Mouse (Mus musculus) liver, adult 2 months (tissue): ENCODE results near the gene Rspry1. TPM values are rescaled to one million over a fixed set of nuclear protein-coding genes. Genes with fewer than 3 reads are reported as not detected.

Source experiments
- DNase-seq: peaks from one replicate; pipeline ENCODE4 v3.0.0-alpha.2; 2011; ENCODE audit warnings: low read depth, low spot score; ENCODE audit errors: extremely low read depth
- H3K27ac ChIP-seq: fragments of 200-500 bp; replicated peaks from 2 replicates; pipeline ENCODE4 v1.5.1; 2012; ENCODE audit warnings: low read depth, mild to moderate bottlenecking, control low read depth, inconsistent platforms, low read length; ENCODE audit not compliant: insufficient read depth
- H3K27me3 ChIP-seq: fragments of 200-500 bp; 2 replicates; pipeline ENCODE4 v1.6.1; 2012; ENCODE audit warnings: mild to moderate bottlenecking, moderate library complexity, low read length, inconsistent platforms; ENCODE audit not compliant: control insufficient read depth, insufficient read depth
- H3K36me3 ChIP-seq: fragments of 200-500 bp; 2 replicates; pipeline ENCODE4 v1.6.1; 2012; ENCODE audit warnings: low read length, inconsistent platforms; ENCODE audit not compliant: control insufficient read depth, insufficient read depth
- H3K4me1 ChIP-seq: fragments of 200-500 bp; 2 replicates; pipeline ENCODE4 v1.6.1; 2011; ENCODE audit warnings: low read length; ENCODE audit not compliant: control insufficient read depth, insufficient read depth
- H3K4me3 ChIP-seq: fragments of 200-500 bp; 2 replicates; pipeline ENCODE4 v1.5.1; 2011; ENCODE audit warnings: low read depth, mild to moderate bottlenecking, control low read depth, low read length, moderate library complexity; ENCODE audit not compliant: insufficient read depth
- H3K79me2 ChIP-seq: fragments of 200-500 bp; 2 replicates; pipeline ENCODE4 v1.6.1; 2012; ENCODE audit warnings: inconsistent platforms, mild to moderate bottlenecking, low read length, moderate library complexity; ENCODE audit not compliant: control insufficient read depth, insufficient read depth
- H3K9ac ChIP-seq: fragments of 200-500 bp; 2 replicates; pipeline ENCODE4 v1.6.1; 2012; ENCODE audit warnings: low read depth, mild to moderate bottlenecking, control low read depth, inconsistent platforms, low read length
- CTCF ChIP-seq: fragments of 200-500 bp; IDR thresholded peaks from 2 replicates; pipeline ENCODE4 v1.5.1; 2011; ENCODE audit warnings: low read depth, low read length, control low read depth
- POLR2A ChIP-seq: fragments of 200-500 bp; IDR thresholded peaks from 2 replicates; pipeline ENCODE4 v1.6.1; 2011; ENCODE audit warnings: low read length, control low read depth; ENCODE audit not compliant: insufficient read depth; ENCODE audit errors: extremely low read depth
- WGBS: fragments of 180-500 bp; shearing (Covaris S2); methylation state at CpG from one replicate; pipeline ENCODE4 v1.1.7; 2018; 5-methylcytosine and 5-hydroxymethylcytosine counted together
- polyA plus RNA-seq: library from polyadenylated mRNA; depleted of rRNA; stranded (reverse); fragments of >200 nt; gene quantifications from 2 replicates; pipeline ENCODE4 v1.2.3, GENCODE M21; 2012
- total RNA-seq: library from RNA; depleted of rRNA; stranded (reverse); fragments of >200 nt; gene quantifications from 2 replicates; pipeline ENCODE4 v1.2.3, GENCODE M21; 2014

Rspry1 gene
- total and polyA plus RNA-seq, 2 experiments = 5.7 to 21.4 TPM

DNA sequence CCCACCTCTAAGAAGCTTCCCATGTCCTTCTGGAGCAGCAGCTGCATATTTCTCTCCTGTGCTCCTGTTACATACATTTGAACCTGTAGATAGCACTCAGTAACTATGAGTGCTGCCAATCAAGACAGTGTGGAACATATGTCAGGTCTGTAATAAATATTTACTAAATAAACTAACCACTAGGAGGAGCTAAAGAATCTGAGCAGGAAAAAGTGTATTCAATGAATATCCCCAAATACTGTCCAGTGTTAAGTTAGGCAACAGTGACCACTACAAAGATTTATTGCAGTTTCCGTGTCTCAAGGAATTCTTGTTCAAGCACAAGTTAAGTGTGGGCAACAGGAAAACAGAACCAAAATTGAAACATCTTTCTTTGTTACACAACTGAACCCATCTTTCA, 7.5 kb upstream of the Rspry1 start:
- H3K9ac ChIP-seq = no peak overlapping the region
- peaks cover 29% of the 10 kb centered on the region for H3K79me2 ChIP-seq
- H3K4me3 ChIP-seq = no peak overlapping the region
- peak; percentile 29 for DNase-seq
- 49% methylated on average over 1 of the region's 1 CpGs for WGBS
- H3K36me3 ChIP-seq = peaks cover 3% of the 10 kb centered on the region; the same call in 1 of the 2 replicates
- no peaks in the 10 kb centered on the region; the same call in 1 of the 2 replicates for H3K4me1 ChIP-seq
- H3K27me3 ChIP-seq = no peaks in the 10 kb centered on the region
- H3K27ac ChIP-seq = no peak overlapping the region
- TF ChIP-seq CTCF (peak; percentile 40; the same call in 1 of the 2 replicates), POLR2A (no peak)

DNA sequence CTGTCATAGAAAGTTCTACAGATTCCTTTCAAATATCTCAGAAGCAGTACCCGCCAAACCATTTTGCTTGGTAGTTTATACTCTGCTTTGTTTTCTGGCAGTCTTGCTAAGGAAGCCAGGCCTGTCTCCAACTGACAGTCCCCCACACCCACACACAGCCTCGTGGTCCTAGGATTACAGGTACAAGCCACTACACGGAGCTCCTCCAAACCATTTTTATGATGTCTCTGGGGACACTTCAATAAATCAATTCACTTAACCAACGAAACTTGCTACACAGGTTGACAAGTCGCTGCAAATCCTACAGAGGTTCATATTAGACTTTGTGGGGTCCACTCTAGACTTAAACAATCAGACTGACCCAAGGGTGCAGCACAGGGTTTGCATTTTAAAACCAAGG, 1.3 kb upstream of the Rspry1 start:
- peak; percentile 11 for DNase-seq
- Histone ChIP-seq H3K9ac (peak overlapping the region; percentile 85), H3K27ac (no peak overlapping the region; the same call in 1 of the 2 replicates), H3K4me3 (peak overlapping the region; percentile 89), H3K4me1 (peaks cover 8% of the 10 kb centered on the region; the same call in 1 of the 2 replicates), H3K36me3 (0 out of 2 replicates have a peak, but pooled peaks cover 2% of the 10 kb centered on the region), H3K79me2 (peaks cover 27% of the 10 kb centered on the region; the same call in 1 of the 2 replicates), H3K27me3 (no peaks in the 10 kb centered on the region)
- 12% methylated on average over 5 of the region's 5 CpGs for WGBS
- TF ChIP-seq POLR2A = no peak
- TF ChIP-seq CTCF = no peak

DNA sequence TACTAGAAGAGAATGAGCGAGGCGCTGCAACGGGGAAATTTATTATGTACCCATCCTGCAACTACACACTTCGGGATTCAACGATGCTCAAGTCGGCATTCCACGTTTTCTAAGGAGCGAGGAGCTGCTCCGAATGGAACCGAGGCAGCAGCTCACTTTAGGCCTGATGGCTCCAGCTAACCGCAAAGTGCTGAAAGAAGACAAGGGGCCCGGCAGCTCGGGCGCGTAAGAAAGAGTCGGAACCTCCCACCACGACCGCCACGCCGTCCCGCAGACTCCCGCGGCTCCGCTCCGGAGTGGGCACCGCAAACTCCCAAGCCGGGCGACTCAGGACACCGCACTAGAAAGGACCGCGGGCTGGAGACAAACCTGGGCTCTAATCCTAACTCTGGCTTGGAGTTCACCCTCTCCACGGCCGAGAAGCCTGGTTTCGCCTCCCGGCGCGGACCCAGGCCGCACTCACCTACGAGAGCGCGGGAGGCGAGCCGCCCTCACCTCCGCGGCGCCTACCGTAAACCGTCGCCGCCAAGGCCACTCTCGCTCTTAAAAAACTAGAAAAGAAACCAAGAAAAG, 617 bp upstream of the Rspry1 start:
- 0 out of 2 replicates have a peak, but pooled peaks cover 2% of the 10 kb centered on the region for H3K36me3 ChIP-seq
- peaks cover 8% of the 10 kb centered on the region; the same call in 1 of the 2 replicates for H3K4me1 ChIP-seq
- WGBS = under 1% methylated on average over 51 of the region's 51 CpGs
- H3K27me3 ChIP-seq = no peaks in the 10 kb centered on the region
- H3K79me2 ChIP-seq = peaks cover 24% of the 10 kb centered on the region; the same call in 1 of the 2 replicates
- peak; percentile 13 for DNase-seq
- H3K9ac ChIP-seq = peak overlapping the region; percentile 85
- TF ChIP-seq CTCF = no peak
- no peak for TF ChIP-seq POLR2A
- H3K4me3 ChIP-seq = peak overlapping the region; percentile 89
- peak overlapping the region; percentile 77 for H3K27ac ChIP-seq

DNA sequence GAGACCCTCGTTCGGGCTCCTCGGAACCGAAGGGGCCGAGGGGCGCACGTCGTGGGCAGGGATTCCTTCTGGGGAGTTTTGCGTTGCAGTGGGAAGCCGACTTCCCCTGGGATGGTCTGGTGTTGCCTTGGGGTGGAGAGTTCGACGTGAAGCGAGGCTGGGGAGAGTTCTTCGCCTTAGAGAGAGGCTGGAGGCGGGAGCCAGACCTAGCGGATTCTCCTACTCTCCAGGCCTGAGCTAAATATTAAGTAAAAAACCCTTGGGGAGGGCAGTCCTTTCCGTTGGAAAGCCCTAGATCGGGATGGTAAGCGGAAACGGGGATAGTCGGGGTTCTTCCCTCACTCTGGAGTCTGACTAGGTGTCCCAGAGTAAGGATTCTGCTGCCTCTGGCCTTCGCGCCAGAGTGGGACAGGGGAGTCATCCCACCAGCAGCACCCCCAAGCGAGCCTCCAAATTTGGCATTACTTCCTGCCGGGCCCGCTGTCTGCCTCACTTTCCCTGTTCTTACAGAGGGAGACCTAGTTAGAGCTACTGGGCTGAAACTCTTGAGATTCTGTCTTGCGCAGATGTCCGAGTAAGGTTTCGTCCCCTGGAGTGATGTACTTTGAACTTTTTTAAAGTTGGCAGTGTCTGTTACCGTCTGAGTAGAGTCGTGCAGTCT, 864 bp downstream of the Rspry1 start:
- no peaks in the 10 kb centered on the region for H3K36me3 ChIP-seq
- under 1% methylated on average over 31 of the region's 31 CpGs for WGBS
- H3K9ac ChIP-seq = peak overlapping the region; percentile 95
- peak overlapping the region; percentile 90 for H3K4me3 ChIP-seq
- peak; percentile 69 for DNase-seq
- H3K27ac ChIP-seq = peak overlapping the region; percentile 77
- H3K4me1 ChIP-seq = peaks cover 8% of the 10 kb centered on the region; the same call in 1 of the 2 replicates
- H3K27me3 ChIP-seq = no peaks in the 10 kb centered on the region
- H3K79me2 ChIP-seq = peaks cover 31% of the 10 kb centered on the region; the same call in 1 of the 2 replicates
- TF ChIP-seq CTCF = no peak
- TF ChIP-seq POLR2A = no peak

DNA sequence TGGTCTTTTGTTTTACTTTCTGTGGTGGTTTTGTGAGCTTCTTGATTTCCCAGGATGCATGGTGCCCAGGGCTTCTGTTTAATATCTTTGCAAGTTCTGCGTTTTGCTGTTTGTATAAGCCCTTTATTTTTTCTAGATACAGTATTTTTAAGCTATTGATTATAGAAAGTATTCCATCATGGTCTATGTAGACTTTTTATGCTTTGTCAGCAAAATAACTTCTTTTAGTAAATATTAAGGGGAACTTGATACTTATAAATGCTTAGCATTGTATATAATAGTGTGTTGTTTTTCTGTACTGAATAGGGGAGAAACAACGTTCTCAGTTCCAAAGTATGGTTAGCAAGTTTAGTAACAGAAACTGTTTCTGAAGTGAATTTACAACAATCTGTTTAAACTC, 2.3 kb downstream of the Rspry1 start:
- H3K4me3 ChIP-seq = no peak overlapping the region
- no peak for TF ChIP-seq POLR2A
- TF ChIP-seq CTCF = no peak
- DNase-seq = no peak
- H3K4me1 ChIP-seq = peaks cover 8% of the 10 kb centered on the region; the same call in 1 of the 2 replicates
- H3K27ac ChIP-seq = no peak overlapping the region
- WGBS = 41% methylated on average over 2 of the region's 2 CpGs
- no peaks in the 10 kb centered on the region for H3K27me3 ChIP-seq
- H3K79me2 ChIP-seq = peaks cover 29% of the 10 kb centered on the region
- H3K9ac ChIP-seq = no peak overlapping the region
- no peaks in the 10 kb centered on the region for H3K36me3 ChIP-seq

DNA sequence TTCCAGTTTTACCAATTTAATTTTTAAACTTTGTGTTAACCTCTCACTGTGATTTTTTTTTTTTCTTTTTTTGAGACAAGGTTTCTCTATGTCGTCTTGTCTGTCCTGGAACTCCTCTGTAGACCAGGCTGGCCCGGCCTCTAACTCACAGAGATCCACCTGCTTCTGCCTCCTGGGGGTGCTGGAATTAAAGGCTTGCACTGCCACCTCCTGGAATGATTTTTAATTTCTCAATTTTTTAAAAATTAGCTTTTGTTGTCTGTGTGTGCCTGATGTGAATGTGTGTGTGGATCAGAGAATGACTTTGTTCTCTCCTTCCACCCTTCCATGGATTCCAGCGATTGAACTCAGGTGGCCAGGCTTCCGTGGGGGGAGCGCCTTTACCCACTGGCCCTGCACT, 5.3 kb downstream of the Rspry1 start:
- WGBS = 93% methylated on average over 5 of the region's 5 CpGs

More for the DNA sequence above, 5.3 kb downstream of the Rspry1 start:
- DNase-seq = no peak
- no peak overlapping the region for H3K27ac ChIP-seq
- no peak for TF ChIP-seq POLR2A
- peak; percentile 14; the same call in 1 of the 2 replicates for TF ChIP-seq CTCF
- H3K4me1 ChIP-seq = peaks cover 3% of the 10 kb centered on the region; the same call in 1 of the 2 replicates
- H3K4me3 ChIP-seq = no peak overlapping the region
- no peaks in the 10 kb centered on the region for H3K36me3 ChIP-seq
- H3K9ac ChIP-seq = no peak overlapping the region
- H3K27me3 ChIP-seq = no peaks in the 10 kb centered on the region
- H3K79me2 ChIP-seq = peaks cover 24% of the 10 kb centered on the region
